Mouse (Mus musculus) MEL (cell line): ENCODE measurements around the gene Nexn. TPM values are rescaled to one million over a fixed set of nuclear protein-coding genes. Genes with fewer than 3 reads are reported as not detected.

Experiments
- DNase-seq: peaks from one replicate; pipeline ENCODE4 v3.0.0; 2011; ENCODE audit warnings: low read depth, low spot score
- H3K27ac ChIP-seq: 2 replicates; pipeline ENCODE4 v1.5.1; 2012; ENCODE audit warnings: low read depth, mild to moderate bottlenecking, control low read depth, low read length, moderate library complexity; ENCODE audit not compliant: control insufficient read depth
- H3K27me3 ChIP-seq, 2 experiments: fragments of 150-350 bp in 1 of 2; sonication (generic) in 1 of 2; 2 replicates each; pipeline ENCODE4 v1.6.1; 2012; ENCODE audit warnings: low read length in 2 of 2, mild to moderate bottlenecking in 2 of 2, improper control_type of control experiment in 1 of 2, moderate library complexity in 1 of 2; ENCODE audit not compliant: insufficient read depth in 2 of 2, control insufficient read depth in 1 of 2
- H3K36me3 ChIP-seq, 2 experiments: 2 replicates each; pipeline ENCODE4 v1.6.1; 2012 to 2014; ENCODE audit warnings: low read length in 2 of 2, improper control_type of control experiment in 1 of 2, inconsistent platforms in 1 of 2, mild to moderate bottlenecking in 1 of 2; ENCODE audit not compliant: insufficient read depth in 2 of 2, control insufficient read depth in 1 of 2
- H3K4me1 ChIP-seq, 2 experiments: fragments of 150-350 bp in 1 of 2; sonication (generic) in 1 of 2; 2 replicates each; pipeline ENCODE4 v1.6.1; 2012; ENCODE audit warnings: low read length in 2 of 2, improper control_type of control experiment in 1 of 2, mild to moderate bottlenecking in 1 of 2; ENCODE audit not compliant: insufficient read depth in 2 of 2, control insufficient read depth in 1 of 2
- H3K4me3 ChIP-seq, 2 experiments: fragments of 150-350 bp in 1 of 2; sonication (generic) in 1 of 2; 2 replicates each; pipeline ENCODE4 v1.5.1; 2012; ENCODE audit warnings: low read depth in 2 of 2, low read length in 2 of 2, mild to moderate bottlenecking in 2 of 2, moderate library complexity in 2 of 2, control low read depth in 1 of 2, improper control_type of control experiment in 1 of 2; ENCODE audit not compliant: control insufficient read depth in 1 of 2, insufficient read depth in 1 of 2
- H3K79me2 ChIP-seq: 2 replicates; pipeline ENCODE4 v1.6.1; 2012; ENCODE audit warnings: mild to moderate bottlenecking, low read length, moderate library complexity; ENCODE audit not compliant: control insufficient read depth, poor library complexity, insufficient read depth
- H3K9ac ChIP-seq: 2 replicates; pipeline ENCODE4 v1.6.1; 2012; ENCODE audit warnings: low read depth, mild to moderate bottlenecking, control low read depth, low read length, moderate library complexity; ENCODE audit not compliant: control insufficient read depth, poor library complexity, severe bottlenecking
- H3K9me3 ChIP-seq: fragments of 150-350 bp; sonication (generic); replicated peaks from 2 replicates; pipeline ENCODE4 v1.6.1; 2012; ENCODE audit warnings: mild to moderate bottlenecking, low read length, improper control_type of control experiment, moderate library complexity; ENCODE audit not compliant: insufficient read depth
- BHLHE40 ChIP-seq: IDR thresholded peaks from 2 replicates; pipeline ENCODE4 v1.6.1; 2012; ENCODE audit warnings: low read depth, mild to moderate bottlenecking, inconsistent platforms, low read length, improper control_type of control experiment, borderline replicate concordance
- CHD1 ChIP-seq: IDR thresholded peaks from 2 replicates; pipeline ENCODE4 v1.6.1; 2012; ENCODE audit warnings: low read depth, mild to moderate bottlenecking, inconsistent platforms, low read length, improper control_type of control experiment
- CTCF ChIP-seq, 3 experiments: IDR thresholded peaks in 2 of 3; conservative IDR thresholded peaks in 1 of 3; 2 replicates each; pipeline ENCODE4 v1.5.1; 2011 to 2012; ENCODE audit warnings: low read length in 3 of 3, low read depth in 2 of 3, mild to moderate bottlenecking in 2 of 3, improper control_type of control experiment in 1 of 3, inconsistent platforms in 1 of 3, mixed read lengths in 1 of 3, moderate library complexity in 1 of 3; ENCODE audit not compliant: control insufficient read depth in 1 of 3, insufficient read depth in 1 of 3, poor library complexity in 1 of 3, severe bottlenecking in 1 of 3
- E2F4 ChIP-seq: IDR thresholded peaks from 2 replicates; pipeline ENCODE4 v1.6.1; 2011; ENCODE audit warnings: low read depth, low read length, improper control_type of control experiment, borderline replicate concordance
- ELF1 ChIP-seq: IDR thresholded peaks from 2 replicates; pipeline ENCODE4 v1.6.1; 2014; ENCODE audit warnings: low read depth, mild to moderate bottlenecking, inconsistent platforms, low read length, improper control_type of control experiment, moderate library complexity
- EP300 ChIP-seq, 2 experiments: IDR thresholded peaks; 2 replicates each; pipeline ENCODE4 v1.6.1; 2011; ENCODE audit warnings: improper control_type of control experiment in 2 of 2, low read length in 2 of 2, low read depth in 1 of 2, mild to moderate bottlenecking in 1 of 2
- HCFC1 ChIP-seq: IDR thresholded peaks from 2 replicates; pipeline ENCODE4 v1.6.1; 2012; ENCODE audit warnings: low read depth, mild to moderate bottlenecking, inconsistent platforms, low read length, improper control_type of control experiment, moderate library complexity
- JUND ChIP-seq: IDR thresholded peaks from 2 replicates; pipeline ENCODE4 v1.6.1; 2011; ENCODE audit warnings: low read depth, mild to moderate bottlenecking, improper control_type of control experiment, low read length
- KAT2A ChIP-seq: conservative IDR thresholded peaks from 2 replicates; pipeline ENCODE4 v1.6.1; 2012; ENCODE audit warnings: low read depth, low read length, improper control_type of control experiment, inconsistent platforms
- MAX ChIP-seq: IDR thresholded peaks from 2 replicates; pipeline ENCODE4 v1.6.1; 2011; ENCODE audit warnings: low read length, improper control_type of control experiment
- MAZ ChIP-seq: IDR thresholded peaks from 2 replicates; pipeline ENCODE4 v1.6.1; 2012; ENCODE audit warnings: low read depth, mild to moderate bottlenecking, inconsistent platforms, low read length, improper control_type of control experiment
- MYB ChIP-seq: IDR thresholded peaks from 2 replicates; pipeline ENCODE4 v1.6.1; 2011; ENCODE audit warnings: mild to moderate bottlenecking, low read depth, low read length, improper control_type of control experiment
- NRF1 ChIP-seq: IDR thresholded peaks from 2 replicates; pipeline ENCODE4 v1.6.1; 2014; ENCODE audit warnings: low read depth, mild to moderate bottlenecking, inconsistent platforms, low read length, improper control_type of control experiment, moderate library complexity; ENCODE audit not compliant: poor library complexity, insufficient read depth, severe bottlenecking
- POLR2A ChIP-seq, 2 experiments: IDR thresholded peaks; 2 replicates each; pipeline ENCODE4 v1.6.1; 2011 to 2012; ENCODE audit warnings: low read length in 2 of 2, mild to moderate bottlenecking in 2 of 2, control low read depth in 1 of 2, improper control_type of control experiment in 1 of 2, low read depth in 1 of 2, moderate library complexity in 1 of 2; ENCODE audit not compliant: control insufficient read depth in 1 of 2, insufficient read depth in 1 of 2, poor library complexity in 1 of 2
- RCOR1 ChIP-seq: IDR thresholded peaks from 2 replicates; pipeline ENCODE4 v1.6.1; 2012; ENCODE audit warnings: low read depth, mild to moderate bottlenecking, inconsistent platforms, low read length, improper control_type of control experiment
- SIN3A ChIP-seq: IDR thresholded peaks from 2 replicates; pipeline ENCODE4 v1.6.1; 2012; ENCODE audit warnings: low read length, improper control_type of control experiment, inconsistent platforms
- SMC3 ChIP-seq: IDR thresholded peaks from 2 replicates; pipeline ENCODE4 v1.6.1; 2011; ENCODE audit warnings: low read depth, low read length, improper control_type of control experiment
- TAL1 ChIP-seq: IDR thresholded peaks from 2 replicates; pipeline ENCODE4 v1.6.1; 2012; ENCODE audit warnings: mild to moderate bottlenecking, inconsistent platforms, low read length, moderate library complexity, mixed read lengths
- TCF12 ChIP-seq: IDR thresholded peaks from 2 replicates; pipeline ENCODE4 v1.6.1; 2014; ENCODE audit warnings: low read depth, mild to moderate bottlenecking, inconsistent platforms, low read length, improper control_type of control experiment, moderate library complexity
- UBTF ChIP-seq: IDR thresholded peaks from 2 replicates; pipeline ENCODE4 v1.6.1; 2012; ENCODE audit warnings: low read depth, mild to moderate bottlenecking, inconsistent platforms, low read length, improper control_type of control experiment, moderate library complexity, borderline replicate concordance; ENCODE audit not compliant: insufficient read depth
- USF1 ChIP-seq: IDR thresholded peaks from 2 replicates; pipeline ENCODE4 v1.6.1; 2014; ENCODE audit warnings: low read depth, mild to moderate bottlenecking, inconsistent platforms, low read length, improper control_type of control experiment, moderate library complexity
- USF2 ChIP-seq, 2 experiments: IDR thresholded peaks; 2 replicates each; pipeline ENCODE4 v1.6.1; 2011 to 2012; ENCODE audit warnings: improper control_type of control experiment in 2 of 2, low read length in 2 of 2, borderline replicate concordance in 1 of 2, inconsistent platforms in 1 of 2, low read depth in 1 of 2, mild to moderate bottlenecking in 1 of 2; ENCODE audit not compliant: insufficient read depth in 1 of 2
- ZC3H11A ChIP-seq: IDR thresholded peaks from 2 replicates; pipeline ENCODE4 v1.6.1; 2012; ENCODE audit warnings: low read depth, mild to moderate bottlenecking, inconsistent platforms, low read length, improper control_type of control experiment
- ZKSCAN1 ChIP-seq: IDR thresholded peaks from 2 replicates; pipeline ENCODE4 v1.6.1; 2012; ENCODE audit warnings: low read depth, mild to moderate bottlenecking, inconsistent platforms, low read length, improper control_type of control experiment, moderate library complexity
- ZMIZ1 ChIP-seq: IDR thresholded peaks from 2 replicates; pipeline ENCODE4 v1.6.1; 2012; ENCODE audit warnings: low read depth, mild to moderate bottlenecking, inconsistent platforms, low read length, improper control_type of control experiment, moderate library complexity
- polyA plus RNA-seq, 2 experiments: library from polyadenylated mRNA; stranded (reverse) in 1 of 2; unstranded in 1 of 2; fragments of >175 nt in 1 of 2; fragments of >200 nt in 1 of 2; gene quantifications; 2 replicates each; pipeline versions ENCODE4 v1.2.1 to v1.2.4; 2012; ENCODE audit warnings: low replicate concordance in 2 of 2, low read depth in 1 of 2; ENCODE audit not compliant: insufficient read length in 2 of 2, insufficient read depth in 1 of 2, missing spikeins in 1 of 2
- total RNA-seq: library from RNA; depleted of rRNA; stranded (reverse); fragments of 300-350 nt; gene quantifications from 2 replicates; pipeline ENCODE4 v1.2.3, GENCODE M21; 2012

The Nexn gene
- total and polyA plus RNA-seq, 3 experiments = 0.19 to 0.96 TPM; not detected in 1

DNA sequence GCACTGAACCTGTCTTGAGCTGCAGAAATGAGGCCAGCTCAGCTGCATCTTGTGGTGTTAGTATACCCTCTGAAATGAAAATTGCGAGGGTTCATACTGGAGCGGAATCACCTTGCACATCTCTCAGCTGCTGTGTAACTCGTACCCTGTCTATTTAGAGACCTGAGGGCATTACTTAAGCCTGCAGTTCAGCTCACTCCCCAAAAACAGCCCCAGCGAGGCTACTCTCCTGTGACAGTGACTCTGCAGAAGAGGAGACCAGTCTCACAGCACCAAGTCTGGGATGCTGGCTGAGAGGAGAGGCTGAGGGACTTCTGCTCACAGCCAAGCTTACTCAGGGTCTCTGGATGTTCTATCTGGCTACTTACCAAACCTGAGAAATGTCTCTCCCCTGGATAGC, 39.8 kb upstream of the Nexn start:
- H3K36me3 ChIP-seq = peaks cover 0 to 19% of the 10 kb centered on the region in 2 experiments; a peak in 3 of 4 replicates
- no peak for DNase-seq
- no peaks in the 10 kb centered on the region for H3K9me3 ChIP-seq
- H3K27ac ChIP-seq = no peak overlapping the region
- peaks cover 15 to 21% of the 10 kb centered on the region in 2 experiments for H3K4me1 ChIP-seq
- no peak overlapping the region for H3K4me3 ChIP-seq
- TF ChIP-seq ZMIZ1 = no peak
- no peak for TF ChIP-seq CTCF (IDR thresholded peaks at IDR 0.05 in 2 of 3, conservative IDR thresholded peaks at IDR 0.05 in 1 of 3; ENCODE audit: control insufficient read depth in 1 of 3, insufficient read depth in 1 of 3, low read depth in 2 of 3, low read length in 3 of 3, poor library complexity in 1 of 3, severe bottlenecking in 1 of 3)
- no peak for TF ChIP-seq EP300 (IDR thresholded peaks at IDR 0.05; ENCODE audit: low read depth in 1 of 2, low read length in 2 of 2)
- TF ChIP-seq MAZ = no peak
- no peak for TF ChIP-seq ZC3H11A
- TF ChIP-seq MYB = no peak
- TF ChIP-seq ELF1 = no peak
- TF ChIP-seq BHLHE40 = no peak
- TF ChIP-seq RCOR1 = no peak
- no peak for TF ChIP-seq TAL1
- TF ChIP-seq USF1 = no peak
- no peak for TF ChIP-seq POLR2A (IDR thresholded peaks at IDR 0.05; ENCODE audit: control insufficient read depth in 1 of 2, insufficient read depth in 1 of 2, low read depth in 1 of 2, low read length in 2 of 2, poor library complexity in 1 of 2)
- TF ChIP-seq UBTF = no peak
- no peak for TF ChIP-seq MAX
- TF ChIP-seq, all 39 proteins: peak for 0
- H3K27me3 ChIP-seq = no peaks in the 10 kb centered on the region
- H3K79me2 ChIP-seq = no peaks in the 10 kb centered on the region
- H3K9ac ChIP-seq = no peak overlapping the region

- no peak overlapping the region for H3K27ac ChIP-seq
- DNase-seq = no peak
- H3K4me3 ChIP-seq = no peak overlapping the region
- no peaks in the 10 kb centered on the region for H3K27me3 ChIP-seq
- no peaks in the 10 kb centered on the region for H3K9me3 ChIP-seq
- H3K4me1 ChIP-seq = peaks cover 14 to 17% of the 10 kb centered on the region in 2 experiments
- H3K9ac ChIP-seq = no peak overlapping the region
- H3K79me2 ChIP-seq = no peaks in the 10 kb centered on the region
- H3K36me3 ChIP-seq = peaks cover 0 to 14% of the 10 kb centered on the region in 2 experiments; a peak in 3 of 4 replicates
- TF ChIP-seq ZKSCAN1 (no peak), CHD1 (no peak), NRF1 (no peak), BHLHE40 (no peak), ZMIZ1 (no peak), USF2 (IDR thresholded peaks at IDR 0.05; ENCODE audit: borderline replicate concordance in 1 of 2, insufficient read depth in 1 of 2, low read depth in 1 of 2, low read length in 2 of 2) (no peak), MYB (no peak), KAT2A (no peak), POLR2A (IDR thresholded peaks at IDR 0.05; ENCODE audit: control insufficient read depth in 1 of 2, insufficient read depth in 1 of 2, low read depth in 1 of 2, low read length in 2 of 2, poor library complexity in 1 of 2) (no peak), ZC3H11A (no peak), E2F4 (no peak), SMC3 (no peak), SIN3A (no peak), TCF12 (no peak), UBTF (no peak), HCFC1 (no peak), TAL1 (no peak), JUND (no peak)
These were observed 38.9 kb upstream of the Nexn start for GRCm38 (mm10) chr3:152305080-152305479.
